In the genomic region with DNA sequence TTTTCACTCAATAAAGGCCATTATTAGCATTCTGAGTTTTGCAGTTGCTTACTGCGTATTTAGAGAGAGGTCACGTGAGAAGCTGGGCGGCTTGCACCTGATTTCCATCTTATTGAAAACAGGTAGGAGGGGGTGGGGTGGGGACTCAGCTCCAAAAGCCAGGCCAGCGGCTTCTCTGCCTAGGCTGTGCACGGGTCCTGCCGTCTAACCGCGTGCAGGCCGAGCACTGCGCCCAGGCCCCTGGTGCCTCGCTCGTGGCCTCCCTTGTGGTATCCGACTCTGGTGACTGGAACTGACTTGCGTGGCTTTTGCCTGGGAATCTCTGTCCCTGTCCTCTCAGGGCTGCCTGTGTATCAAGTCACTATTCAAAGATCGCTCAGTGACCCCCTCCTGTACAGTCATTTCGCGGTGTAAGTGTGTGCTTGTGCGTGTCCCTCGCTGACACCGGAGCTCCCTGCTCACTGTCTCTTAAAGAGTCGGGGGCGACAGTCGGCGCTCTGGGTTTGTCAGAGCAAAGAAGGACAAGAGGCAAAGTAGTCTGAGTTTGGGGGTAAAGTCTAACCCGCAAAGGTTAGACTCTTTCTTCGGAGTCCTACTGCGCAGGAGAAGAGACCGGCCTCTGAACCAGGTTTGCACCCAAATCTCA, we compare ENCODE assay signal across 9 mouse cellular contexts. TPM values are rescaled to one million over a fixed set of nuclear protein-coding genes. Genes with fewer than 3 reads are reported as not detected.
DNase-seq lines count a peak whose midpoint lies in the region; ATAC-seq and TF ChIP-seq lines count a peak whose summit lies in the region.
"Had no signal": no experiment of that assay in that cellular context is flagged by ENCODE, and none has a peak within 500 bp of the region (broad histone marks: within the 10 kb centered on the region; RNA-seq: fewer than 3 reads in every experiment).

No protein-coding gene starts in this region.

- peak overlapping the region; percentile 78 for H3K9ac ChIP-seq in kidney, embryonic 15.5 days
- H3K9ac ChIP-seq in lung, embryonic 15.5 days = peak overlapping the region; percentile 59

- TF ChIP-seq CTCF in E14TG2a.4 (conservative IDR thresholded peaks at IDR 0.05; ENCODE audit: low read length) = no peak
- no peak for TF ChIP-seq CTCF in olfactory bulb, adult 2 months (IDR thresholded peaks at IDR 0.05; ENCODE audit: insufficient read depth, low read depth, low read length)

- no peaks in the 10 kb centered on the region for H3K36me3 ChIP-seq in E14TG2a.4 (ENCODE audit: insufficient read depth, low read length)
- no peaks in the 10 kb centered on the region for H3K36me3 ChIP-seq in heart, embryonic 10.5 days
- H3K36me3 ChIP-seq in kidney, embryonic 15.5 days = no peaks in the 10 kb centered on the region
- no peaks in the 10 kb centered on the region for H3K36me3 ChIP-seq in lung, embryonic 15.5 days

- H3K9me3 ChIP-seq in E14TG2a.4 (ENCODE audit: low read length) = no peaks in the 10 kb centered on the region
- H3K9me3 ChIP-seq in heart, embryonic 10.5 days = no peaks in the 10 kb centered on the region
- no peaks in the 10 kb centered on the region for H3K9me3 ChIP-seq in kidney, embryonic 15.5 days (replicated peaks)
- no peaks in the 10 kb centered on the region for H3K9me3 ChIP-seq in lung, embryonic 15.5 days

- peaks cover 82% of the 10 kb centered on the region for H3K27me3 ChIP-seq in E14TG2a.4 (ENCODE audit: insufficient read depth, low read length)
- peaks cover 56% of the 10 kb centered on the region for H3K27me3 ChIP-seq in heart, embryonic 10.5 days (ENCODE audit: insufficient read depth, poor library complexity, severe bottlenecking)
- peaks cover 44% of the 10 kb centered on the region for H3K27me3 ChIP-seq in kidney, embryonic 15.5 days
- peaks cover 32% of the 10 kb centered on the region for H3K27me3 ChIP-seq in lung, embryonic 15.5 days

- peak overlapping the region; percentile 86 for H3K4me2 ChIP-seq in kidney, embryonic 15.5 days
- peak overlapping the region; percentile 83 for H3K4me2 ChIP-seq in lung, embryonic 15.5 days

- ATAC-seq in kidney, embryonic 15.5 days (replicated peaks; ENCODE audit: low FRiP score) = peak; percentile 24
- peak; percentile 8; the same call in 1 of the 2 replicates for ATAC-seq in lung, embryonic 15.5 days (ENCODE audit: borderline replicate concordance, extremely low read depth, low FRiP score, low TSS enrichment)

- peak overlapping the region; percentile 86 for H3K4me3 ChIP-seq in E14TG2a.4 (replicated peaks; ENCODE audit: low read length)
- H3K4me3 ChIP-seq in heart, embryonic 10.5 days = peak overlapping the region; percentile 73
- H3K4me3 ChIP-seq in kidney, embryonic 15.5 days (replicated peaks) = peak overlapping the region; percentile 76
- H3K4me3 ChIP-seq in lung, embryonic 15.5 days = peak overlapping the region; percentile 58
- H3K4me3 ChIP-seq in olfactory bulb, adult 2 months (ENCODE audit: insufficient read depth, low read depth, low read length) = peak overlapping the region; percentile 60

- peak overlapping the region; percentile 88 for H3K27ac ChIP-seq in heart, embryonic 10.5 days
- peak overlapping the region; percentile 92 for H3K27ac ChIP-seq in kidney, embryonic 15.5 days
- peak overlapping the region; percentile 71 for H3K27ac ChIP-seq in lung, embryonic 15.5 days
- H3K27ac ChIP-seq in olfactory bulb, adult 2 months (ENCODE audit: insufficient read depth, low read depth, low read length) = peak overlapping the region; percentile 73

- WGBS in heart, embryonic 10.5 days = 2% methylated on average over 28 of the region's 28 CpGs
- 3% methylated on average over 28 of the region's 28 CpGs for WGBS in kidney, embryonic 15.5 days
- WGBS in lung, embryonic 15.5 days = 2% methylated on average over 28 of the region's 28 CpGs
- WGBS in olfactory bulb, adult 2 months = 4% methylated on average over 28 of the region's 28 CpGs

- no peak for TF ChIP-seq POLR2A in olfactory bulb, adult 2 months (IDR thresholded peaks at IDR 0.05; ENCODE audit: insufficient read depth, low read depth, low read length)

- peak; percentile 43 to 52 for DNase-seq in adrenal gland, adult 18-20 months (ENCODE audit: low spot score in 2 of 2)
- no peak for DNase-seq in adrenal gland, postnatal 4 days (ENCODE audit: low spot score in 2 of 2)
- peak; percentile 63 to 69 for DNase-seq in cerebellum, postnatal 10 days
- DNase-seq in heart, embryonic 10.5 days (ENCODE audit: low spot score) = peak; percentile 84

- peaks cover 57% of the 10 kb centered on the region for H3K4me1 ChIP-seq in E14TG2a.4 (replicated peaks; ENCODE audit: low read depth, low read length)
- H3K4me1 ChIP-seq in heart, embryonic 10.5 days = peaks cover 24% of the 10 kb centered on the region; the same call in 1 of the 2 replicates
- peaks cover 37% of the 10 kb centered on the region for H3K4me1 ChIP-seq in kidney, embryonic 15.5 days
- peaks cover 34% of the 10 kb centered on the region for H3K4me1 ChIP-seq in lung, embryonic 15.5 days
- H3K4me1 ChIP-seq in olfactory bulb, adult 2 months (ENCODE audit: control insufficient read depth, insufficient read depth, low read length) = peaks cover 12% of the 10 kb centered on the region

RNA-seq across cellular contexts. Expression of a gene that starts 16.7 kb away (rescaled TPM):
- under 1 TPM; 0.06 to 0.10 TPM for total RNA-seq in adrenal gland, adult 18-20 months (2021)
- total RNA-seq in adrenal gland, postnatal 4 days (2021) = under 1 TPM; 0.23 to 0.34 TPM
- 0.06 TPM in 1 of 2 replicates, not detected in the other for polyA plus RNA-seq in heart, embryonic 10.5 days (2016; fragmentation: Nextera tagmentation; extraction: Ambion mirVana)
- not detected in 2 replicates for polyA plus RNA-seq in kidney, embryonic 15.5 days (2015; fragmentation: Nextera tagmentation; extraction: Ambion mirVana)
- polyA plus RNA-seq in lung, embryonic 15.5 days (2015; fragmentation: Nextera tagmentation; extraction: Ambion mirVana) = not detected in 2 replicates
- polyA plus RNA-seq in olfactory bulb, adult 2 months (2012; ENCODE audit: insufficient read depth, insufficient read length, low replicate concordance, missing spikeins) = not detected in 2 replicates
- total RNA-seq: hematopoietic stem cell, adult 5-6 weeks had no signal

Comparison
In these comparisons a context has a peak if more than half of its experiments do, and no peak if none do; other contexts are left out.
1. DNase-seq: peak in adrenal gland, adult 18-20 months (2 of 2), cerebellum, postnatal 10 days (2 of 2) and heart, embryonic 10.5 days (single experiment); none in adrenal gland, postnatal 4 days (0 of 2).
2. Peak in every context shown above with its lines, with median percentiles within 50 percentile points of each other: H3K4me3 ChIP-seq and H3K27ac ChIP-seq.